20 mouse cellular contexts compared by ENCODE assay signal in the genomic region with DNA sequence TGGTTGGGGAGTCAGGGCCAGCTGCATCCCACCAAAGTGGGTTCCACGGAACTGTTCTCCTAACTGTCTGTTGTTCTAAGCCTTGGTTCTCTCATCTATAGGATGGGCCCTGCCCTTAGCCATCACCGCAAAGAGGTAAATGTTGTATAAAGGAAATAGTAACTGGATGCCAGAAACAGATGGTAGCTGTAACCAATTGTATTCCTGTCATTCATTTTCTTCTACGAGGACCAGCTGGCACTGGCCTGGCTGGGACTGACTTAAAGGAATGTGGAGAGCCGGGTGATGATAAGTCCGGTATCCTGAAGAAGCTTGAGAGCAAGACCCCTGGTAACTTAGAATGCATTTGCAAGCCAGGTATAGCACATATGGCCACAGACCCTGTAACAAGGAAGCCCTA.
DNase-seq lines count a peak whose midpoint lies in the region; ATAC-seq lines count a peak whose summit lies in the region.
"Had no signal": no experiment of that assay in that cellular context is flagged by ENCODE, and none has a peak within 500 bp of the region (broad histone marks: within the 10 kb centered on the region; RNA-seq: fewer than 3 reads in every experiment).

No protein-coding gene starts in this region.

- no peaks in the 10 kb centered on the region for H3K9me3 ChIP-seq in hindbrain, embryonic 10.5 days
- no peaks in the 10 kb centered on the region for H3K9me3 ChIP-seq in hindbrain, embryonic 14.5 days (ENCODE audit: control insufficient read depth, low read length)
- no peaks in the 10 kb centered on the region for H3K9me3 ChIP-seq in forebrain, embryonic 15.5 days
- H3K9me3 ChIP-seq: heart, embryonic 15.5 days; limb, embryonic 15.5 days; stomach, embryonic 15.5 days had no signal

- no peak overlapping the region for H3K4me3 ChIP-seq in hindbrain, embryonic 10.5 days
- no peak overlapping the region for H3K4me3 ChIP-seq in hindbrain, embryonic 14.5 days (replicated peaks; ENCODE audit: low read length)
- no peak overlapping the region for H3K4me3 ChIP-seq in forebrain, embryonic 15.5 days
- H3K4me3 ChIP-seq: gastrocnemius, adult 2 months; heart, embryonic 15.5 days; layer of hippocampus, adult 2 months; left cerebral cortex, adult 2 months; limb, embryonic 15.5 days; stomach, embryonic 15.5 days had no signal

- peaks cover 23% of the 10 kb centered on the region for H3K4me1 ChIP-seq in hindbrain, embryonic 10.5 days (replicated peaks)
- H3K4me1 ChIP-seq in hindbrain, embryonic 14.5 days (replicated peaks; ENCODE audit: control insufficient read depth, insufficient read depth, low read length), result peaks cover 14% of the 10 kb centered on the region; the same call in 1 of the 2 replicates
- peaks cover 24% of the 10 kb centered on the region for H3K4me1 ChIP-seq in forebrain, embryonic 15.5 days

- 61% methylated on average over 5 of the region's 5 CpGs for WGBS in hindbrain, embryonic 10.5 days
- 42% methylated on average over 5 of the region's 5 CpGs for WGBS in hindbrain, embryonic 14.5 days
- 45% methylated on average over 5 of the region's 5 CpGs for WGBS in forebrain, embryonic 15.5 days

- H3K27me3 ChIP-seq in hindbrain, embryonic 10.5 days (ENCODE audit: insufficient read depth, poor library complexity, severe bottlenecking), result peaks cover 5% of the 10 kb centered on the region; the same call in 1 of the 2 replicates
- peaks cover 4% of the 10 kb centered on the region; the same call in 1 of the 2 replicates for H3K27me3 ChIP-seq in hindbrain, embryonic 14.5 days (ENCODE audit: control insufficient read depth, insufficient read depth, low read length)
- 0 out of 2 replicates have a peak, but pooled peaks cover 2% of the 10 kb centered on the region for H3K27me3 ChIP-seq in forebrain, embryonic 15.5 days
- H3K27me3 ChIP-seq: heart, embryonic 15.5 days; limb, embryonic 15.5 days; stomach, embryonic 15.5 days had no signal

- no peak overlapping the region for H3K4me2 ChIP-seq in hindbrain, embryonic 14.5 days (replicated peaks)
- no peak overlapping the region for H3K4me2 ChIP-seq in forebrain, embryonic 15.5 days (replicated peaks)
- H3K4me2 ChIP-seq: heart, embryonic 15.5 days; limb, embryonic 15.5 days; stomach, embryonic 15.5 days had no signal

- no peak for DNase-seq in hindbrain, embryonic 10.5 days (ENCODE audit: low spot score)
- DNase-seq in hindbrain, embryonic 14.5 days (ENCODE audit: low spot score), result no peak
- peak; percentile 6 for DNase-seq in T-cell, adult 2 months (ENCODE audit: low spot score)
- peak; percentile 35 for DNase-seq in brain, adult 2 months (ENCODE audit: low read depth, low spot score)
- DNase-seq in adrenal gland, postnatal 10 days, result no peak
- DNase-seq in ovary, postnatal 36 days (ENCODE audit: low spot score), result no peak
- DNase-seq: adrenal gland, postnatal 25 days; gastrocnemius, adult 2 months; liver, postnatal 0 days; lung, postnatal 4 days; spleen, adult 18-20 months; thymus, postnatal 14 days had no signal

- no peaks in the 10 kb centered on the region for H3K36me3 ChIP-seq in hindbrain, embryonic 10.5 days
- no peaks in the 10 kb centered on the region for H3K36me3 ChIP-seq in hindbrain, embryonic 14.5 days (replicated peaks; ENCODE audit: control insufficient read depth, insufficient read depth)
- H3K36me3 ChIP-seq in forebrain, embryonic 15.5 days, result no peaks in the 10 kb centered on the region
- H3K36me3 ChIP-seq: heart, embryonic 15.5 days; limb, embryonic 15.5 days; stomach, embryonic 15.5 days had no signal

- H3K9ac ChIP-seq in hindbrain, embryonic 14.5 days, result no peak overlapping the region
- no peak overlapping the region for H3K9ac ChIP-seq in forebrain, embryonic 15.5 days (replicated peaks)
- H3K9ac ChIP-seq: heart, embryonic 15.5 days; limb, embryonic 15.5 days; liver, postnatal 0 days; stomach, embryonic 15.5 days had no signal

- peak overlapping the region; percentile 47; the same call in 1 of the 2 replicates for H3K27ac ChIP-seq in hindbrain, embryonic 10.5 days
- no peak overlapping the region for H3K27ac ChIP-seq in hindbrain, embryonic 14.5 days
- 0 out of 2 replicates have a peak overlapping the region, but pooled peaks have one; percentile 40 for H3K27ac ChIP-seq in forebrain, embryonic 15.5 days (replicated peaks)
- H3K27ac ChIP-seq: gastrocnemius, adult 2 months; heart, embryonic 15.5 days; layer of hippocampus, adult 2 months; left cerebral cortex, adult 2 months; limb, embryonic 15.5 days; stomach, embryonic 15.5 days had no signal

- ATAC-seq in hindbrain, embryonic 14.5 days (ENCODE audit: low FRiP score), result no peak
- ATAC-seq in forebrain, embryonic 15.5 days (replicated peaks), result peak; percentile 30; the same call in 1 of the 2 replicates
- ATAC-seq: CD4-positive, CD25-positive, alpha-beta regulatory T cell, adult 4 months; inflammation-experienced regulatory T-cells, adult 6 months; liver, postnatal 0 days had no signal

Comparison
In these comparisons a context has a peak if more than half of its experiments do, and no peak if none do; other contexts are left out.
1. DNase-seq: peak in T-cell, adult 2 months (single experiment) and brain, adult 2 months (single experiment); none in hindbrain, embryonic 10.5 days (single experiment), hindbrain, embryonic 14.5 days (single experiment), adrenal gland, postnatal 10 days (single experiment) and ovary, postnatal 36 days (single experiment).